Mouse (Mus musculus): ENCODE measurements around the gene Nol6.

DNA sequence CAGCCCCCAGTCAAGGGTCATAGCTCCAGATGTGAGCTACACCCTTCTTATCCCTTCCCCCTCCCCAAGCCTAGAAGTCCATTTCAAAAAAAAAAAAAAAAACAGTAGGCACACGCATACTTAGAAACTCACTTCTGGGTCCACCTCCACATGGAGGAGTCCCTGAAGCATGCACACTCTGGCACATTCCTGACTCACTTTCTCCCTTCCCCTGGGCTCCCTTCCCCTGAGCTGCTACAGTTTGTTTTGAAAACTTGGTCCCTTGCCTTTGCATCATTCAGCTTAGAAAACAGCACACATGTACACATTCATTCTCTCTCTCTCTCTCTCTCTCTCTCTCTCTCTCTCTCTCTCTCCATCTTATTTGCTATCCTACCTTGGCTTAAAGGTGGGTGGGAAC, 31.3 kb downstream of the Nol6 start:
- TF ChIP-seq ZC3H11A (IDR thresholded peaks at IDR 0.05; ENCODE audit: borderline replicate concordance, low read depth, low read length), result no peak
- TF ChIP-seq MAFK (IDR thresholded peaks at IDR 0.05; ENCODE audit: insufficient read depth, low read depth, low read length), result no peak
- TF ChIP-seq HCFC1 (IDR thresholded peaks at IDR 0.05; ENCODE audit: borderline replicate concordance, insufficient read depth, low read length), result no peak
- TF ChIP-seq ZNF384 (IDR thresholded peaks at IDR 0.05; ENCODE audit: low read depth, low read length), result no peak
- TF ChIP-seq CHD2 (IDR thresholded peaks at IDR 0.05; ENCODE audit: low read depth, low read length), result no peak

Measured in ES-E14 (cell line).